Mouse (Mus musculus) thymus, adult 2 months (tissue): Measurements from ENCODE around the gene Lrit2.

Source experiments
- CTCF ChIP-seq: fragments of 200-500 bp; IDR thresholded peaks from 2 replicates; pipeline ENCODE4 v1.5.1; 2012; ENCODE audit warnings: mild to moderate bottlenecking, control low read depth, low read length, moderate library complexity, borderline replicate concordance; ENCODE audit not compliant: control insufficient read depth, poor library complexity, insufficient read depth; ENCODE audit errors: extremely low read depth
- POLR2A ChIP-seq: fragments of 200-500 bp; IDR thresholded peaks from 2 replicates; pipeline ENCODE4 v1.6.1; 2012; ENCODE audit warnings: mild to moderate bottlenecking, low read length, control low read depth, moderate library complexity; ENCODE audit not compliant: control insufficient read depth, poor library complexity, insufficient read depth; ENCODE audit errors: extremely low read depth

- TF ChIP-seq CTCF (no peak), POLR2A (no peak)
Measured at GRCm38 (mm10) chr14:37027951-37028350, 39.8 kb upstream of the Lrit2 start.
